Mouse (Mus musculus) limb, embryonic 13.5 days (tissue): ENCODE data around the gene Aldh6a1. TPM values are rescaled to one million over a fixed set of nuclear protein-coding genes. Genes with fewer than 3 reads are reported as not detected.

Source experiments
- ATAC-seq: fragments of 200-750 bp; cut with Nextera tagmentation; 2 replicates; pipeline ENCODE4 v1.8.0; 2017; ENCODE audit warnings: low read depth, moderate number of reproducible peaks, moderate TSS enrichment; ENCODE audit not compliant: low FRiP score
- H3K27ac ChIP-seq: fragments of 300-500 bp; sonication (generic); 2 replicates; pipeline ENCODE4 v1.5.1; 2015; ENCODE audit warnings: inconsistent platforms, mild to moderate bottlenecking, moderate library complexity
- H3K27me3 ChIP-seq: fragments of 300-500 bp; sonication (generic); 2 replicates; pipeline ENCODE4 v1.6.1; 2015; ENCODE audit warnings: mild to moderate bottlenecking, inconsistent platforms
- H3K36me3 ChIP-seq: fragments of 300-500 bp; sonication (generic); 2 replicates; pipeline ENCODE4 v1.6.1; 2015; ENCODE audit warnings: inconsistent platforms, mild to moderate bottlenecking, moderate library complexity
- H3K4me1 ChIP-seq: fragments of 300-500 bp; sonication (generic); 2 replicates; pipeline ENCODE4 v1.6.1; 2015; ENCODE audit warnings: inconsistent platforms
- H3K4me2 ChIP-seq: fragments of 300-500 bp; sonication (generic); replicated peaks from 2 replicates; pipeline ENCODE4 v1.6.1; 2015; ENCODE audit warnings: inconsistent platforms, mild to moderate bottlenecking, moderate library complexity
- H3K4me3 ChIP-seq: fragments of 300-500 bp; sonication (generic); 2 replicates; pipeline ENCODE4 v1.5.1; 2015; ENCODE audit warnings: moderate library complexity, mild to moderate bottlenecking, inconsistent platforms
- H3K9ac ChIP-seq: fragments of 300-500 bp; sonication (generic); 2 replicates; pipeline ENCODE4 v1.6.1; 2015; ENCODE audit warnings: mild to moderate bottlenecking, inconsistent platforms
- H3K9me3 ChIP-seq: fragments of 300-500 bp; sonication (generic); 2 replicates; pipeline ENCODE4 v1.6.1; 2016; ENCODE audit warnings: inconsistent platforms
- WGBS: fragments of 180-500 bp; shearing (Covaris S2); methylation state at CpG from one replicate; pipeline ENCODE4 v1.1.7; 2015; 5-methylcytosine and 5-hydroxymethylcytosine counted together
- polyA plus RNA-seq: library from polyadenylated mRNA; unstranded; fragments of >200 nt; fragmentation: Nextera tagmentation; extraction: Ambion mirVana; gene quantifications from 2 replicates; pipeline ENCODE4 v1.2.1, GENCODE M21; 2015

Gene Aldh6a1
- polyA plus RNA-seq, 1 experiment from 2014 or later, result 36.5 TPM

GRCm38 (mm10) chr12:84392681-84393080 is 58.1 kb downstream of the Aldh6a1 start:
- no peak overlapping the region for H3K9ac ChIP-seq
- H3K27me3 ChIP-seq, result no peaks in the 10 kb centered on the region
- H3K4me2 ChIP-seq, result no peak overlapping the region
- no peaks in the 10 kb centered on the region for H3K9me3 ChIP-seq
- 95% methylated on average over 4 of the region's 4 CpGs for WGBS
- no peaks in the 10 kb centered on the region for H3K36me3 ChIP-seq
- H3K4me3 ChIP-seq, result no peak overlapping the region
- ATAC-seq, result no peak
- H3K4me1 ChIP-seq, result no peaks in the 10 kb centered on the region
- no peak overlapping the region for H3K27ac ChIP-seq

DNA sequence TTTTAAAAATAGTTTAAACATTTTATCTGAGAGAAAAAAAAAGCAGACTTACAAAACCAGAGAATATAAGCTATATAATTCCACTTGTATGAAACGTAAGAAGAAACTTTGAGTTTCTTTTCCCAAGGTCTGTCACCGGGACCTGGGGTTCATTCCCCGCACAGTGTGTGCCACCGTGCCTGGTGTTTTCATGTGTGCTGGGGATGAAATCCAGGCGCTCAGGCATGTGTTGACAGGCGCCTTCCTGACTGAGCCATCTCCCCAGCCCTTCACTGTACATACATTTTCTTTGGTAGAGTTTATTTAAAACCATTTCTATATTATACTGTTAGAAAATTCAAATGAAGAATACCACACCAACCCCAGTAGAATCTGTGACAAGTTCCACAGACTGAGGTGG is 60.5 kb downstream of the Aldh6a1 start:
- Histone ChIP-seq H3K4me1 (no peaks in the 10 kb centered on the region), H3K9ac (no peak overlapping the region), H3K4me3 (no peak overlapping the region), H3K36me3 (no peaks in the 10 kb centered on the region), H3K27me3 (no peaks in the 10 kb centered on the region), H3K27ac (no peak overlapping the region), H3K9me3 (no peaks in the 10 kb centered on the region), H3K4me2 (no peak overlapping the region)
- 70% methylated on average over 6 of the region's 6 CpGs for WGBS
- no peak for ATAC-seq

GRCm38 (mm10) chr12:84388774-84389400 is 61.9 kb downstream of the Aldh6a1 start:
- Histone ChIP-seq H3K9ac (no peak overlapping the region), H3K4me1 (no peaks in the 10 kb centered on the region), H3K4me2 (no peak overlapping the region), H3K36me3 (peaks cover 6% of the 10 kb centered on the region; the same call in 1 of the 2 replicates), H3K27me3 (no peaks in the 10 kb centered on the region), H3K9me3 (no peaks in the 10 kb centered on the region), H3K4me3 (no peak overlapping the region), H3K27ac (no peak overlapping the region)
- no peak for ATAC-seq
- 77% methylated on average over 14 of the region's 14 CpGs for WGBS

GRCm38 (mm10) chr12:84388097-84388496 is 62.7 kb downstream of the Aldh6a1 start:
- Histone ChIP-seq H3K4me3 (no peak overlapping the region), H3K36me3 (peaks cover 6% of the 10 kb centered on the region; the same call in 1 of the 2 replicates), H3K27ac (no peak overlapping the region), H3K4me1 (no peaks in the 10 kb centered on the region), H3K9me3 (no peaks in the 10 kb centered on the region), H3K4me2 (no peak overlapping the region), H3K27me3 (no peaks in the 10 kb centered on the region), H3K9ac (no peak overlapping the region)
- ATAC-seq, result no peak
- 90% methylated on average over 8 of the region's 8 CpGs for WGBS

DNA sequence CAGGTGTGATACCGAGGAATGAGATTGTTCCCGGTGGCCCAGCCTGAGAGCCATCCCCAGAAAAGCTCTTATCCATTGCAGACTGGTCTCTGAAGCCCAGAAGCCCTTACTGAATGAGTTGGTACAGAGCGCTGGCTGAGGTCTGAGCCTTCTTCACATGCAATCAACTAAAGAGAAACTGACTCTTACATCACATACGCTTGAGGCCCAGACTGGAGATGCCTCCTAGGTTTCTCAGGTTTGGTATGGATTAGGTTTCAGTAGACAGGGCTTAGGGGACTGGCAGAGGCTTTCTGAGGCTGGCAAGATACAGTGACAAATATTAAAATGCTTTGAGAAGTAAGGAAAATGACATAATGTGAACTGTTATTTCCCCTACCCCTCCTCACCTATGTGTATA is 65.4 kb downstream of the Aldh6a1 start:
- Histone ChIP-seq H3K9ac (no peak overlapping the region), H3K9me3 (no peaks in the 10 kb centered on the region), H3K27me3 (no peaks in the 10 kb centered on the region), H3K27ac (no peak overlapping the region), H3K4me3 (no peak overlapping the region), H3K36me3 (peaks cover 6% of the 10 kb centered on the region; the same call in 1 of the 2 replicates), H3K4me1 (no peaks in the 10 kb centered on the region), H3K4me2 (no peak overlapping the region)
- WGBS, result 88% methylated on average over 4 of the region's 4 CpGs
- ATAC-seq, result no peak

DNA sequence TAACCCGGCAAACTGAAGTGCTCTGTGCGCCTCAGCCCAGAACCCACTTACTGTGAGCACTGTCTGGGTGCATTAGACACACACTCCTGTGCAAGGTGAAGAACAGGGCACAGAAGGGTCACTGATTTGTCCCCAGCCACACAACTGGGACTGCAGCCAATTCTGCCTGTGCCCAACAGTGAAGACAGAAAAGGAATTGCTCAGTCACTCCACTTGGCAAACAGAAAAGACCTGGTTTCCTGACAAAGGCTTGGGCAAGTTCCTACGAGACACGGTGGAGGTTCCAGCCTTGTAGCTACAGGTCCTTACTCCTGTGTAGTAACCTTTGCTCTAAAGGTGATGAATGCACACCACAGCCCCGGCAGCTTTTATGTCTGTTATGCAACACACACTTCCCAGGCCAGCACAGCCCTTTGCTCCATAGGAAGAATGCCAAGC is 66.1 kb downstream of the Aldh6a1 start:
- Histone ChIP-seq H3K4me1 (no peaks in the 10 kb centered on the region), H3K36me3 (peaks cover 6% of the 10 kb centered on the region; the same call in 1 of the 2 replicates), H3K27ac (no peak overlapping the region), H3K27me3 (no peaks in the 10 kb centered on the region), H3K4me3 (no peak overlapping the region), H3K9me3 (no peaks in the 10 kb centered on the region), H3K4me2 (no peak overlapping the region), H3K9ac (no peak overlapping the region)
- no peak for ATAC-seq
- WGBS, result 75% methylated on average over 5 of the region's 5 CpGs

- Histone ChIP-seq H3K36me3 (peaks cover 7% of the 10 kb centered on the region; the same call in 1 of the 2 replicates), H3K4me3 (no peak overlapping the region), H3K27me3 (no peaks in the 10 kb centered on the region), H3K27ac (no peak overlapping the region), H3K4me1 (no peaks in the 10 kb centered on the region), H3K9me3 (no peaks in the 10 kb centered on the region), H3K9ac (no peak overlapping the region), H3K4me2 (no peak overlapping the region)
- no peak for ATAC-seq
- WGBS, result 75% methylated on average over 4 of the region's 4 CpGs
Measured at GRCm38 (mm10) chr12:84382369-84382768, 68.4 kb downstream of the Aldh6a1 start.

Other genes starting within 250 kb of the Aldh6a1 start
- gene Elmsan1, start 232.1 kb downstream of the Aldh6a1 start, polyA plus RNA-seq, result 8.9 and 9.9 TPM in 2 replicates
- gene Ptgr2, start 165.8 kb downstream of the Aldh6a1 start, polyA plus RNA-seq, result 12.1 and 12.7 TPM in 2 replicates
- 97.3 and 102 TPM in 2 replicates for gene Zfp410, start 134.2 kb downstream of the Aldh6a1 start, polyA plus RNA-seq
- 47.4 and 50.7 TPM in 2 replicates for gene Coq6, start 89.3 kb downstream of the Aldh6a1 start, polyA plus RNA-seq
- gene Fam161b, start 89.2 kb downstream of the Aldh6a1 start, polyA plus RNA-seq, result 3.8 and 4.5 TPM in 2 replicates
- 10.2 and 11.6 TPM in 2 replicates for gene Entpd5, start 42.0 kb downstream of the Aldh6a1 start, polyA plus RNA-seq
- gene Bbof1, start 41.9 kb downstream of the Aldh6a1 start, polyA plus RNA-seq, result 1.0 and 1.3 TPM in 2 replicates
- 27.8 and 27.9 TPM in 2 replicates for gene Rnf113a2, start 33.8 kb downstream of the Aldh6a1 start, polyA plus RNA-seq
- gene Lin52, start 418 bp upstream of the Aldh6a1 start, polyA plus RNA-seq, result 26.8 and 27.5 TPM in 2 replicates
- 0.25 and 0.33 TPM in 2 replicates for gene Vsx2, start 118.8 kb upstream of the Aldh6a1 start, polyA plus RNA-seq
- 18.6 and 19.7 TPM in 2 replicates for gene Abcd4, start 166.4 kb upstream of the Aldh6a1 start, polyA plus RNA-seq
- 0.10 and 0.13 TPM in 2 replicates for gene Vrtn, start 190.0 kb upstream of the Aldh6a1 start, polyA plus RNA-seq
- gene Syndig1l, start 247.8 kb upstream of the Aldh6a1 start, polyA plus RNA-seq, result not detected in 2 replicates